Mouse (Mus musculus): ENCODE results near the gene Olfr1303.

DNA sequence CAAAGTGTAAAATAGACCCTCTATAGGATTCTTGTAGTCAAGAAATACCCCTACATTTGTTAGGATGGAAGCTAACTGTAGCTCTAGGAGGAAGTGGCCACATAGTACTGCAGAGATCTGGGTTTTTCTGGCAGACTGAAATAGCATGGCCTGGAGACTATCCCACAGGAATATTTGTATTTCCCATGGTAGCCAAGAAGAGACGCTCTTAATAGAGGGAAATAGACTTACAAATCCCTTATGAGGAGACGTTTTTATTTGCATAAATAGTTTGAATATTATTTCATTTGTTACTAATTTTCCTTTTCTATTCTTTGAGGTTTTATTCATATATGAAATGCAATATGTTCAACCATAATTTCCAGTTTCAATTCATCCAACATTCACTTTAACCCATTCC is at the start of gene Olfr1303:
- TF ChIP-seq POLR2A (IDR thresholded peaks at IDR 0.05; ENCODE audit: low read depth, low read length): no peak
- no peak for TF ChIP-seq CTCF (IDR thresholded peaks at IDR 0.05; ENCODE audit: extremely low read depth, insufficient read length, insufficient replicate concordance, low read depth, low read length)

Data from small intestine, adult 2 months (tissue).